Mouse (Mus musculus) stomach, embryonic 14.5 days (tissue): ENCODE results near the gene Rnf220. TPM values are rescaled to one million over a fixed set of nuclear protein-coding genes. Genes with fewer than 3 reads are reported as not detected.

Experiments
- ATAC-seq: fragments of 200-750 bp; cut with Nextera tagmentation; 2 replicates; pipeline ENCODE4 v1.8.0; 2017; ENCODE audit warnings: low read depth, moderate TSS enrichment; ENCODE audit not compliant: insufficient number of reproducible peaks, insufficient read depth, low FRiP score
- H3K27ac ChIP-seq: fragments of 300-500 bp; sonication (generic); 2 replicates; pipeline ENCODE4 v1.5.1; 2014; ENCODE audit warnings: mild to moderate bottlenecking, low read length, moderate library complexity, mixed read lengths
- H3K27me3 ChIP-seq: fragments of 300-500 bp; sonication (generic); 2 replicates; pipeline ENCODE4 v1.6.1; 2014; ENCODE audit warnings: low read length, control low read depth, mixed read lengths; ENCODE audit not compliant: control insufficient read depth, insufficient read depth
- H3K36me3 ChIP-seq: fragments of 300-500 bp; sonication (generic); 2 replicates; pipeline ENCODE4 v1.6.1; 2014; ENCODE audit warnings: mild to moderate bottlenecking, control low read depth, low read length, moderate library complexity, mixed read lengths; ENCODE audit not compliant: control insufficient read depth, insufficient read depth
- H3K4me1 ChIP-seq: fragments of 300-500 bp; sonication (generic); 2 replicates; pipeline ENCODE4 v1.6.1; 2014; ENCODE audit warnings: low read length, control low read depth, mixed read lengths; ENCODE audit not compliant: control insufficient read depth, insufficient read depth
- H3K4me2 ChIP-seq: fragments of 300-500 bp; sonication (generic); replicated peaks from 2 replicates; pipeline ENCODE4 v1.6.1; 2014; ENCODE audit warnings: low read depth, low read length, control low read depth
- H3K4me3 ChIP-seq: fragments of 300-500 bp; sonication (generic); 2 replicates; pipeline ENCODE4 v1.5.1; 2014; ENCODE audit warnings: low read depth, low read length, control low read depth
- H3K9ac ChIP-seq: fragments of 300-500 bp; sonication (generic); replicated peaks from 2 replicates; pipeline ENCODE4 v1.6.1; 2014; ENCODE audit warnings: low read depth, mild to moderate bottlenecking, control low read depth, low read length, moderate library complexity, mixed read lengths
- H3K9me3 ChIP-seq: fragments of 300-500 bp; sonication (generic); 2 replicates; pipeline ENCODE4 v1.6.1; 2016; ENCODE audit warnings: low read depth, low read length, control low read depth; ENCODE audit not compliant: control insufficient read depth
- WGBS: fragments of 180-500 bp; shearing (Covaris S2); extraction: QIAGEN DNeasy Blood & Tissue Kit; methylation state at CpG from one replicate; pipeline ENCODE4 v1.1.7; 2014; 5-methylcytosine and 5-hydroxymethylcytosine counted together
- polyA plus RNA-seq: library from polyadenylated mRNA; unstranded; fragments of >200 nt; fragmentation: Nextera tagmentation; extraction: Ambion mirVana; gene quantifications from 2 replicates; pipeline ENCODE4 v1.2.1, GENCODE M21; 2014

Gene Rnf220
- polyA plus RNA-seq, 1 experiment from 2014 or later = 54.5 TPM

DNA sequence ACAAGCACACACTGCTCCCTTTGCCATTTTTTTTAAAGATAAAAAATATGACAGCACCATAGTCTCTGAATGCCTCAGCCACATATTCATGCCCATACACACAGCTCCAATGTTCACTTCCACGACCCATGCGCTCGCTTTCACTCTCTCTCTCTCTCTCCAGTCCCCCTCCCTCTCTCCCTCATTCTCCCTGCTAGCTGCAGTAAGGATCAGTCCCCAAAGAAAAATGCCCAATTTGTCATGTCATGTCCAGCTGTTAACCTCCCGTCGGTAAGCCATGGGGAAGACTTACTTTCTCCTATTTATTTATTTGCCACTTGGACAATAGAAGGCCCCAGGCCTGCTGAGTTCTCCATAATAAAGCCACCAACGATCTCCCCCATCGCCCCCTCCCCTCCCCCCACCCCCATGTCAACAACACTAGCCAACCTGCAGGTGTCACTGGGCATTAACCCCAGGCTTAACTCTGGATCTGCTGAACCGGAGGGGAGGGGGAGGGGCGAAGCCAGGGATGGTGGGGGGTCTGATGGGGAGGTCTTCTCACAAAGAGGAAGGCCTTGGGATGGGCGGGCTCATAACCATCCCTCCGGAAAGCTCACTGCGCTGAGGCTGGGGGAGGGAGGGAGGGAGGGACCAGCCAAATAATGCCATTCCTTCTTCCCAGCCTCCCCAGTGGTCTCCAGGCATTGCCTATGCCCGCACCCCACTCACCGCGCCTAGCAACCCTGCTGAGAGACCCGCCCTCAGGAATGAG, 123.4 kb downstream of the Rnf220 start:
- Histone ChIP-seq H3K9ac (no peak overlapping the region), H3K4me1 (peaks cover 23% of the 10 kb centered on the region), H3K27ac (no peak overlapping the region), H3K27me3 (no peaks in the 10 kb centered on the region), H3K4me3 (peak overlapping the region; percentile 11; the same call in 1 of the 2 replicates), H3K4me2 (peak overlapping the region; percentile 36), H3K9me3 (no peaks in the 10 kb centered on the region), H3K36me3 (no peaks in the 10 kb centered on the region)
- peak; percentile 69 for ATAC-seq
- 6% methylated on average over 15 of the region's 16 CpGs for WGBS

DNA sequence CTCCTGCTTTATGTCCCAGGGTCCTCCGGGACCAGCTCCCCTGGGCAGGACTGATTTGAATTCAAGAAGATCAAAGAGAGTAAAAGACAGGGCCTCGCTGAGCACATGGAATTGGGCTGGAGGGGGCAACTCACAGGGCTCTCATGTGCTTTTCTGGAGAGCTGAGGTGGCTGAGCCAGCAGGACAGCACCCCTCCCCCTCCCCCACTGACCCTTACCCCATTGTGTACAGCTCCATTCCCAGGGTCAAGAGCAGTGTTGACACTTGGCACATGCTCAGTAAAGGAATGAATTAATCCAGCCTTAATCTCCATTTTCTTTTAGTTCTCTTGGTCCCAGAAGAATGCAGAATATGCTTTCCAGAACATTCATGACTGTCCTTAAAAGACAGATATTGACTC, 125.0 kb downstream of the Rnf220 start:
- ATAC-seq = no peak
- no peak overlapping the region for H3K4me2 ChIP-seq
- no peaks in the 10 kb centered on the region for H3K27me3 ChIP-seq
- no peak overlapping the region for H3K9ac ChIP-seq
- H3K9me3 ChIP-seq = no peaks in the 10 kb centered on the region
- H3K4me3 ChIP-seq = no peak overlapping the region
- no peak overlapping the region for H3K27ac ChIP-seq
- H3K36me3 ChIP-seq = no peaks in the 10 kb centered on the region
- WGBS = 40% methylated on average over 2 of the region's 2 CpGs
- peaks cover 23% of the 10 kb centered on the region for H3K4me1 ChIP-seq

DNA sequence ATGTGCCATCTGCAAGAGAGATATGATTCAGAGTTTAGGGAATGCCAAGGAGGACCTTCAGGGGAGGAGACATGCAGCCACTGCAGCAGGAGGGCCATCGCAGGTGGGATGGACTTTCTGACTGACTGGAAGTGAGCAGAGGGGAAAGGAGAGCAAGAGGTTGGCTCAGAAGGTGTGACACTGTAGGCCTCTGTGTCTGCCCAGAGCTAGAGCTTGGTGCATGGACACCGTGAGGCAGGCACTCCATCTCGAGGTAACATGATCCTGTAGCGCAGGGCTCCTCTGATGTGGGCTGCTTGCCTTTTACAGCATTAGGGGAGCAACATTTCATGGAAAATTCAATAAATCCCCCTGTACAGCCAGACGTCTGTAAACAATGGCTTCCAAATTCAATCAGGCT, 126.5 kb downstream of the Rnf220 start:
- H3K36me3 ChIP-seq = no peaks in the 10 kb centered on the region
- ATAC-seq = no peak
- H3K27me3 ChIP-seq = no peaks in the 10 kb centered on the region
- H3K4me2 ChIP-seq = no peak overlapping the region
- WGBS = 33% methylated on average over 5 of the region's 5 CpGs
- H3K27ac ChIP-seq = peak overlapping the region; percentile 39; the same call in 1 of the 2 replicates
- peaks cover 23% of the 10 kb centered on the region for H3K4me1 ChIP-seq
- H3K9me3 ChIP-seq = no peaks in the 10 kb centered on the region
- no peak overlapping the region for H3K9ac ChIP-seq
- no peak overlapping the region for H3K4me3 ChIP-seq

DNA sequence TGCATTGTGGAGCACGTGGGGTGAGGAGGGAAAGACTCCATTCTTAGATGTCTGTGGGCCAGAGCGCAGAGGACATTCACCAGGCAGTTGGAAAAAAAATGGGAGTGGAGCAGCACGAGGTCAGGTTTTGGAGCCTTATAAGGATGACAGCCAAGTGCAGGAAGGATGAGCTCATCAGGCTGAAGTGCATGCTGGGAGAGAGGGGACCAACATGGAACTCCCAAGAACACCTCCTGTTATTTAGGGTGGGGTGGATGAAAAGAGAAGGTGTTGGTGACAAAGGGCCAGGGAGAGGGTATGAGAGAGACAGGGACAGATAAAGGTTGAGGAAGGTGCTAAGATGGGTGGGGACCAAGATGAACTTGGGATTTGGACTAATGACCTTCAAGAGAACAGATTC, 127.3 kb downstream of the Rnf220 start:
- Histone ChIP-seq H3K9ac (no peak overlapping the region), H3K36me3 (no peaks in the 10 kb centered on the region), H3K9me3 (no peaks in the 10 kb centered on the region), H3K4me3 (no peak overlapping the region), H3K4me2 (no peak overlapping the region), H3K4me1 (peaks cover 21% of the 10 kb centered on the region), H3K27ac (no peak overlapping the region), H3K27me3 (no peaks in the 10 kb centered on the region)
- 56% methylated on average over 3 of the region's 3 CpGs for WGBS
- ATAC-seq = no peak

DNA sequence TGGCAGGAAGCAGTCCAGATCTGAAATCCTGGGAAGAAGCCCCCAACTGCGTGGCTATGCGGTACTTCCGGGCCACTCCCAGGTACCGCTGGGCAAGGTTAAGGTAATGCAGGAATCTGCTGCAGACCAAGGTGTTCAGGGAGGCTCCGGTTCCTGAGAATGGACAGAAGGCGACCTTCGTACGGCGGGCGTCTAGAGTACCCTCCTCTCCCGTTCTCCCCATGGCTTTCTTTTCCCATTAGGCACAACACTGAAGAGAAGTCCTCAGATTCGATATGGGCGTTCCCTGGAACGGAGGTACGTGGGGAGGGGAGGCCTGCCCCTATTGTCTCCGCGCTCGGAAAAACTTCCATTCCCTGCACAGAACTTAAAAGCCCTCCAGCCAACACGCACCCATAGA, 129.5 kb downstream of the Rnf220 start:
- H3K9ac ChIP-seq = no peak overlapping the region

DNA sequence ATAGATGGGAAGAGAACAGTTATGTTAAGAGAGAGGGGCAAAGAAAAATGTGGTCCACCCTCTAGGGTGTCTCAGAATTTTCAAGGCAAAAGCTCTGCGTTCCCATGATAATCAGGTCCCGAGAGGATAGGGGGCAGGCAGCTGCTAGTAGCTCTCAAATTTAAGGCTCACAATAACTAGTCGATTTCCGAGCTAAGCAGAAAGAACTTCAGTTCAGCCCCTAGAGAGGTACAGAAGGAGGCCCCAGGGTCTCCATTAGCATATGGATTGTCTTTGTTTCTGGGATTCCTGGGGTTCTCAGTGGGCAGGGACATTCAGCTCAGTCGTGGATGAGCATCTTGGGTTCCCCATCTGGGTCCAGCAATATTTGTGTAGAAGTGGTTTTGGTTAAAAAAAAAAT, 134.8 kb downstream of the Rnf220 start:
- Histone ChIP-seq H3K27ac (no peak overlapping the region), H3K36me3 (no peaks in the 10 kb centered on the region), H3K9me3 (no peaks in the 10 kb centered on the region), H3K4me1 (peaks cover 12% of the 10 kb centered on the region; the same call in 1 of the 2 replicates), H3K27me3 (0 out of 2 replicates have a peak, but pooled peaks cover 2% of the 10 kb centered on the region), H3K4me2 (no peak overlapping the region), H3K9ac (no peak overlapping the region), H3K4me3 (no peak overlapping the region)
- no peak for ATAC-seq
- WGBS = 44% methylated on average over 5 of the region's 5 CpGs

More for the DNA sequence above, 129.5 kb downstream of the Rnf220 start:
- H3K4me3 ChIP-seq = no peak overlapping the region
- H3K36me3 ChIP-seq = no peaks in the 10 kb centered on the region
- no peaks in the 10 kb centered on the region for H3K9me3 ChIP-seq
- no peak for ATAC-seq
- no peak overlapping the region for H3K27ac ChIP-seq
- no peak overlapping the region for H3K4me2 ChIP-seq
- H3K4me1 ChIP-seq = peaks cover 7% of the 10 kb centered on the region
- no peaks in the 10 kb centered on the region for H3K27me3 ChIP-seq
- 89% methylated on average over 19 of the region's 19 CpGs for WGBS

DNA sequence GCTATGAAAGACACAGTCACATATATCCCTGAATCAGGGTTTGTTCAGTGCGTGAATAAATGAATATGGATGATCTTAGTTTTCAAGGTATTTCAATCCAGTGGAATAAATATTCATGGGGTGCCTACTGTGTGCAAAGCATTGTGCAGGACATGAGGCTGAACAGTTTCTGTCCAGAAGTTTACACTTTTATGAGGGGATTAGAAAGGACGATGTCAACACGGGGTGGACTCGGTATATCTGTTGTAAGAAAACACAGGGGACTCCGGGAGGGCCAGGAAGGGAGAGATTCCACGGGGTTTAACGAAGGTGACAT, 135.3 kb downstream of the Rnf220 start:
- Histone ChIP-seq H3K4me1 (peaks cover 12% of the 10 kb centered on the region; the same call in 1 of the 2 replicates), H3K9me3 (no peaks in the 10 kb centered on the region), H3K4me2 (no peak overlapping the region), H3K36me3 (no peaks in the 10 kb centered on the region), H3K27ac (no peak overlapping the region), H3K4me3 (no peak overlapping the region), H3K27me3 (0 out of 2 replicates have a peak, but pooled peaks cover 2% of the 10 kb centered on the region), H3K9ac (no peak overlapping the region)
- ATAC-seq = no peak
- 38% methylated on average over 7 of the region's 7 CpGs for WGBS

DNA sequence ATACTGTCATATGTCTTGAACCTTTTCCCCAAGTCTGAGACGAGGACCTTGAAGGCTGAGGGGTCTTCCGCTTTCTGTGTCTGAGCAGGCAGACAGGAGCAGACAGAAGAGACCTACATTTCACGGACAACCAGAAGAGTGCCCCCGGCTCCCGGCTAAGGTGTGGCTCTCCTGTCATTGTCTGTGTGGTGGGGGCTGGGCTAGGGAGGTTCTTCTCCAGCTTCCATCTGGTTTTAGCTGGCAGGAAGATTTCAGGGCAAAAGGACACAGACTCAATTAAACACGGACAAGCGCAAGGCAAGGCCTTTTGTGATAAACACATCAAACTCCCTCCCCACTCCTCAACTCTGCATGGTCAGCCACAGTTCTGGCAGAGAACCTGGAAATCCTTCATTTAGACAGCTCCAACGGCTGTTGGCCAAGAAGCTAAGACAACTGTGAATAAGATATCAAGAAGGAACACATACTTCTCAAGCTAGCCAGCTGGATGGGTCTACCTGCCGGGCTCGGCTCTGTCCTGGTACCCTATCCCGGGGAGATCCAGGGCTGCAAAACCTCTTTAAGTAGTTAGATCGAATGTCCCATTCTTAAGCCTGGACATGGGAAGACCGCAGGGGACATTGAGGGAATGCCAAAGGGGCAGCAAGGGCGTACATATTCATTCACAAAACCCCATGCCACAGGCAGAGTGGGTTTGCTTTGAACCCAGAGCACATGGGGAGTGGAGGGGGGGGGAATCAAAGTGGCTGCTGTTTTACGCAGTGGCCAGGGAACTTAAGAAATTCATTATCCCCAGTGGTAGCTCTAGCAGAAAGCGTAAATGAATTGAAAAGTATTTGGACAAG, 135.9 kb downstream of the Rnf220 start:
- H3K4me1 ChIP-seq = peaks cover 12% of the 10 kb centered on the region; the same call in 1 of the 2 replicates
- no peak overlapping the region for H3K4me3 ChIP-seq
- H3K27ac ChIP-seq = no peak overlapping the region
- H3K9me3 ChIP-seq = no peaks in the 10 kb centered on the region
- no peak for ATAC-seq
- 41% methylated on average over 16 of the region's 16 CpGs for WGBS
- H3K36me3 ChIP-seq = no peaks in the 10 kb centered on the region
- 0 out of 2 replicates have a peak, but pooled peaks cover 2% of the 10 kb centered on the region for H3K27me3 ChIP-seq
- no peak overlapping the region for H3K4me2 ChIP-seq
- H3K9ac ChIP-seq = no peak overlapping the region
